Mouse (Mus musculus): Measurements from ENCODE around the gene Pm20d2. TPM values are rescaled to one million over a fixed set of nuclear protein-coding genes. Genes with fewer than 3 reads are reported as not detected.

The Pm20d2 gene
- total RNA-seq, 2 experiments from 2014 or later: 29.3 to 30.2 TPM

DNA sequence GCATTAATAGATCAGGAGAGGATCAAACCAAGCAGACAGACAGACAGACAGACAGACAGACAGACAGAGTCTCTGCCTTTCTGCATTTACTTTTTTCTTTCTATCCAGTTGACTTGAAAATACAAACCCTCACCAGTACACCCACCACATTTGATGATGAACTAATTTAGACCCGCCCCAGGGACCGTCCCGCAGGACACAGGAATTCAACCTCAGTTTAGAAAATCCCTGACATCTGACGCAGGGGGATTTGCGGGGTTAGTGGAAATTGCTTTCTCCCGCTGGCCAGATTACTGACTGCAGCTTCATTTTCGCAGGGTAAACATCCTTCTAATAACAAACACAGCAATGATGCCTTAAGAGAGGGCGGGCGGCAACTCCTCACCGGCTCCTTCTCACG lies 57.3 kb downstream of the Pm20d2 start, which contains the start of gene Gabrr1:
Gabrr1 (plus strand) TSS at position 301 of the 400 bp plus-strand sequence.
- intact Hi-C loops (cut with DNase I): no loop called here
- DNase-seq: no peak

GRCm38 (mm10) chr4:33125409-33126084 lies 64.0 kb downstream of the Pm20d2 start:
- DNase-seq: peak; percentile 9 to 11
- intact Hi-C loops (cut with DNase I): loop anchor here (2.0 kb wide), 1 partner anchor 79 kb away; no protein-coding TSS in a partner anchor

GRCm38 (mm10) chr4:33124493-33124892 lies 65.0 kb downstream of the Pm20d2 start:
- intact Hi-C loops (cut with DNase I): loop anchor here (1.0 to 2.0 kb wide), 2 partner anchors 80 to 168 kb away; no protein-coding TSS in a partner anchor
- peak; percentile 35 to 58 for DNase-seq

Other genes with a start within 250 kb of the Pm20d2 start
- 1 to 10 TPM; 3.0 to 4.1 TPM for gene Ankrd6, start 238.9 kb downstream of the Pm20d2 start, total RNA-seq (2021)
- gene Rragd, start 206.7 kb downstream of the Pm20d2 start, total RNA-seq (2021): 10 to 100 TPM; 69.0 to 71.8 TPM
- gene Ube2j1, start 158.3 kb downstream of the Pm20d2 start, total RNA-seq (2021): 10 to 100 TPM; 47.8 to 49.1 TPM
- gene Gabrr2, start 126.7 kb downstream of the Pm20d2 start, total RNA-seq (2021): 1 to 10 TPM; 1.0 to 1.3 TPM
- gene Gabrr1, start 57.2 kb downstream of the Pm20d2 start, total RNA-seq (2021): under 1 TPM; 0.49 to 0.67 TPM
- gene Srsf12, start 19.3 kb upstream of the Pm20d2 start, total RNA-seq (2021): not detected
- gene Pnrc1, start 100.4 kb upstream of the Pm20d2 start, total RNA-seq (2021): 100 to 1,000 TPM; 133 to 143 TPM
- 10 to 100 TPM; 11.2 to 12.1 TPM for gene Rngtt, start 120.6 kb upstream of the Pm20d2 start, total RNA-seq (2021)

Measured in heart, postnatal 14 days (tissue).